Mouse (Mus musculus) small intestine, adult 2 months (tissue): Measurements from ENCODE around the gene Fam169b. TPM values are rescaled to one million over a fixed set of nuclear protein-coding genes. Genes with fewer than 3 reads are reported as not detected.
A peak's percentile ranks its signal among the peaks of the same experiment; 100 is the strongest.

Experiments
- H3K27ac ChIP-seq: fragments of 200-500 bp; 2 replicates; pipeline ENCODE4 v1.5.1; 2012; ENCODE audit warnings: low read depth, low read length, control low read depth, inconsistent platforms; ENCODE audit not compliant: insufficient read depth
- H3K27me3 ChIP-seq: fragments of 200-500 bp; 2 replicates; pipeline ENCODE4 v1.6.1; 2012; ENCODE audit warnings: mild to moderate bottlenecking, moderate library complexity, low read length, inconsistent platforms; ENCODE audit not compliant: control insufficient read depth, insufficient read depth
- H3K36me3 ChIP-seq: fragments of 200-500 bp; 2 replicates; pipeline ENCODE4 v1.6.1; 2012; ENCODE audit warnings: mild to moderate bottlenecking, low read length, control low read depth, inconsistent platforms; ENCODE audit not compliant: control insufficient read depth, insufficient read depth
- H3K4me1 ChIP-seq: fragments of 200-500 bp; 2 replicates; pipeline ENCODE4 v1.6.1; 2012; ENCODE audit warnings: low read length, inconsistent platforms, mixed read lengths; ENCODE audit not compliant: control insufficient read depth, insufficient read depth, insufficient read length
- H3K4me3 ChIP-seq: fragments of 200-500 bp; 2 replicates; pipeline ENCODE4 v1.5.1; 2012; ENCODE audit warnings: low read depth, mild to moderate bottlenecking, control low read depth, inconsistent platforms, low read length, moderate library complexity
- CTCF ChIP-seq: fragments of 200-500 bp; IDR thresholded peaks from 2 replicates; pipeline ENCODE4 v1.5.1; 2012; ENCODE audit warnings: low read depth, mild to moderate bottlenecking, control low read depth, inconsistent platforms, low read length, moderate library complexity, mixed read lengths; ENCODE audit not compliant: insufficient replicate concordance, insufficient read length; ENCODE audit errors: extremely low read depth
- POLR2A ChIP-seq: fragments of 200-500 bp; IDR thresholded peaks from 2 replicates; pipeline ENCODE4 v1.6.1; 2012; ENCODE audit warnings: low read depth, mild to moderate bottlenecking, control low read depth, inconsistent platforms, low read length, moderate library complexity
- WGBS: fragments of 180-500 bp; shearing (Covaris S2); methylation state at CpG from one replicate; pipeline ENCODE4 v1.1.7; 2018; 5-methylcytosine and 5-hydroxymethylcytosine counted together
- polyA plus RNA-seq: library from polyadenylated mRNA; depleted of rRNA; stranded (reverse); fragments of >200 nt; gene quantifications from 2 replicates; pipeline ENCODE4 v1.2.3, GENCODE M21; 2012

The Fam169b gene
- polyA plus RNA-seq, 1 experiment = 3.8 TPM

- 7% methylated on average over 25 of the region's 25 CpGs for WGBS
- Histone ChIP-seq H3K36me3 (no peaks in the 10 kb centered on the region), H3K27ac (no peak within 1 kb of the TSS), H3K4me1 (no peaks in the 10 kb centered on the region; the same call in 1 of the 2 replicates), H3K27me3 (no peaks in the 10 kb centered on the region), H3K4me3 (peak within 1 kb of the TSS; percentile 39)
- TF ChIP-seq POLR2A (no peak), CTCF (no peak)
These were observed 9.6 kb upstream of the Fam169b start, which contains the start of gene Pgpep1l for GRCm38 (mm10) chr7:68264028-68264453. Pgpep1l (minus strand) TSS chr7:68264233.

- no peaks in the 10 kb centered on the region; the same call in 1 of the 2 replicates for H3K4me1 ChIP-seq
- TF ChIP-seq CTCF (no peak), POLR2A (no peak)
- H3K4me3 ChIP-seq = no peak overlapping the region
- no peaks in the 10 kb centered on the region for H3K36me3 ChIP-seq
- no peaks in the 10 kb centered on the region for H3K27me3 ChIP-seq
- 9% methylated on average over 14 of the region's 14 CpGs for WGBS
- no peak overlapping the region for H3K27ac ChIP-seq
These were observed 9.1 kb upstream of the Fam169b start for GRCm38 (mm10) chr7:68264531-68264930.

GRCm38 (mm10) chr7:68265391-68265790 is 8.2 kb upstream of the Fam169b start:
- no peak overlapping the region for H3K27ac ChIP-seq
- no peaks in the 10 kb centered on the region for H3K27me3 ChIP-seq
- H3K4me3 ChIP-seq = no peak overlapping the region
- no peak for TF ChIP-seq POLR2A
- no peak for TF ChIP-seq CTCF
- no peaks in the 10 kb centered on the region; the same call in 1 of the 2 replicates for H3K4me1 ChIP-seq
- no peaks in the 10 kb centered on the region for H3K36me3 ChIP-seq
- 42% methylated on average over 7 of the region's 7 CpGs for WGBS

GRCm38 (mm10) chr7:68266691-68267090 is 6.9 kb upstream of the Fam169b start:
- H3K36me3 ChIP-seq = no peaks in the 10 kb centered on the region
- H3K4me3 ChIP-seq = no peak overlapping the region
- no peaks in the 10 kb centered on the region; the same call in 1 of the 2 replicates for H3K4me1 ChIP-seq
- H3K27ac ChIP-seq = no peak overlapping the region
- whole genome bisulfite sequencing = 27% methylated on average over 6 of the region's 6 CpGs
- H3K27me3 ChIP-seq = no peaks in the 10 kb centered on the region
- TF ChIP-seq CTCF (no peak), POLR2A (no peak)

GRCm38 (mm10) chr7:68270551-68270950 is 3.1 kb upstream of the Fam169b start:
- Histone ChIP-seq H3K4me1 (peaks cover 3% of the 10 kb centered on the region; the same call in 1 of the 2 replicates), H3K36me3 (no peaks in the 10 kb centered on the region), H3K4me3 (no peak overlapping the region), H3K27me3 (no peaks in the 10 kb centered on the region), H3K27ac (no peak overlapping the region)
- no peak for TF ChIP-seq CTCF
- no peak for TF ChIP-seq POLR2A
- WGBS = 42% methylated on average over 4 of the region's 4 CpGs

GRCm38 (mm10) chr7:68271816-68272215 is 1.8 kb upstream of the Fam169b start:
- TF ChIP-seq POLR2A (no peak), CTCF (no peak)

GRCm38 (mm10) chr7:68272607-68273006 is 1.0 kb upstream of the Fam169b start:
- 81% methylated on average over 10 of the region's 10 CpGs for WGBS
- no peaks in the 10 kb centered on the region for H3K27me3 ChIP-seq
- TF ChIP-seq POLR2A = no peak
- TF ChIP-seq CTCF = no peak

More at GRCm38 (mm10) chr7:68271816-68272215, 1.8 kb upstream of the Fam169b start:
- 94% methylated on average over 6 of the region's 6 CpGs for WGBS
- Histone ChIP-seq H3K4me1 (peaks cover 7% of the 10 kb centered on the region; the same call in 1 of the 2 replicates), H3K27ac (no peak overlapping the region), H3K36me3 (no peaks in the 10 kb centered on the region), H3K27me3 (no peaks in the 10 kb centered on the region), H3K4me3 (no peak overlapping the region)

More at GRCm38 (mm10) chr7:68272607-68273006, 1.0 kb upstream of the Fam169b start:
- Histone ChIP-seq H3K36me3 (no peaks in the 10 kb centered on the region), H3K27ac (peak overlapping the region; percentile 77), H3K4me3 (no peak overlapping the region), H3K4me1 (peaks cover 7% of the 10 kb centered on the region; the same call in 1 of the 2 replicates)
